Mouse (Mus musculus): ENCODE data around the gene Fam107b. TPM values are rescaled to one million over a fixed set of nuclear protein-coding genes. Genes with fewer than 3 reads are reported as not detected.

Gene Fam107b
- polyA plus RNA-seq, 1 experiment from 2014 or later, result 17.8 TPM

DNA sequence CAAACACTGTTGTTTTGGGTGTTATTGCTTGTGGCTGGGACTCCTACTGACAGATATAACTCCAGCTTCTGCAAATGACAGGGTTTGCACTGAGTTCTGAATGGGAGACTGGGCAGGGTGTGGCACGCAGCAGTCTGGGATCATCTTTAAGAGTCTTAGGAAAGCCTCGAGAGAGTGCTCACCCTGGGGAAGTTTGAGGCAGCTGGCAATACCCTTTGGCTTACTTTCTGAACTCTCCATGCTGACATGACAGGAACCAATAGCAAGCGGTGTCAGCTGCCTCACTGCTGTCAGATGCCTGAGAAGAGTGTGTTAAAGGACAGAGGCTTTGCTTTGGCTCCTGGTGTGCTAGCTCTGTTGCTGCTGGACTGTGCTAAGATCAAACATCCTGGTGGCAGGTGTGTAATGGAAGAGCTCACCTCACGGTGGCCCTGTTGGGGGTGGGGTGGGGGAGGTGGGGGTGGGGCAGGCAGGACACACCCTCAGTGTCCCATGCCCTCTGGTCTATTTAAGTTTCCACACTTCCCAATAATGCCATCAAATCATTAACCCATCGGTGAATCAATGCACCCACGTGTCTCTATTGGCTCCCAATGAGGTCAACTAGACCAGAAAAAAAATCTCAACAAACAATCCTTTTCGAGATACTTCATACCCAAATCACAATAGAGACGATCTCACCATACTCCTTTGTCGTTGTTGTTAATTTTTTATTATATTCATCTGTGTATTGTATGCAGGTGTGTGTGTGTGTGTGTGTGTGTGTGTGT, 70.9 kb downstream of the Fam107b start:
- H3K27me3 ChIP-seq, result no peaks in the 10 kb centered on the region
- no peak overlapping the region for H3K4me3 ChIP-seq
- H3K9ac ChIP-seq, result no peak overlapping the region
- H3K4me1 ChIP-seq (replicated peaks), result no peaks in the 10 kb centered on the region
- no peak overlapping the region for H3K4me2 ChIP-seq
- H3K36me3 ChIP-seq, result no peaks in the 10 kb centered on the region
- no peak for ATAC-seq (replicated peaks; ENCODE audit: insufficient number of reproducible peaks, insufficient read depth, low FRiP score, low read depth)
- no peak overlapping the region for H3K27ac ChIP-seq
- H3K9me3 ChIP-seq (replicated peaks), result no peaks in the 10 kb centered on the region
- 76% methylated on average over 9 of the region's 9 CpGs for WGBS

DNA sequence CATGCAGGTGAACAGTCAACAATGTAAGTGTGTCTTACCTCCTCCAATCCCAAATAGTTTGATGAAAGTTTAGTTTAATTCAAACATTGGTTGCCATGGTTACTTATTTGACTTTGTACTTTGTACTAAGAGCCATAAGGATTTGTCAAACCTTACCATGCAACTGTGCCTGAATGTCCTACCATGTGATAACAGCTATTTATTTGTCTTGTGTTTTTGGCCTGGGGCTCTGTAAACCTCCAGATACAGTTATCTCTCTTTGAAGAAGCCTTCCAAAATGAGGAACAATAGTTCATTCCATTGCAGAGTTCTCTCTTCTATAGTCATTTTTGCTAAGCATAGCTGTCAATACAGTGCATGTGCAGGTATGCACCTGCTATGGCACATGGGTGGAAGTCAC, 72.7 kb downstream of the Fam107b start:
- H3K36me3 ChIP-seq, result no peaks in the 10 kb centered on the region
- no peaks in the 10 kb centered on the region for H3K9me3 ChIP-seq (replicated peaks)
- H3K4me2 ChIP-seq, result no peak overlapping the region
- H3K4me1 ChIP-seq (replicated peaks), result no peaks in the 10 kb centered on the region
- H3K4me3 ChIP-seq, result no peak overlapping the region
- no peak overlapping the region for H3K9ac ChIP-seq
- ATAC-seq (replicated peaks; ENCODE audit: insufficient number of reproducible peaks, insufficient read depth, low FRiP score, low read depth), result no peak
- H3K27ac ChIP-seq, result no peak overlapping the region
- H3K27me3 ChIP-seq, result no peaks in the 10 kb centered on the region

GRCm38 (mm10) chr2:3645741-3646140, 75.5 kb downstream of the Fam107b start:
- no peak for ATAC-seq (replicated peaks; ENCODE audit: insufficient number of reproducible peaks, insufficient read depth, low FRiP score, low read depth)
- WGBS, result 92% methylated on average over 4 of the region's 4 CpGs

GRCm38 (mm10) chr2:3649171-3649570, 78.9 kb downstream of the Fam107b start:
- H3K4me2 ChIP-seq, result no peak overlapping the region
- no peak overlapping the region for H3K27ac ChIP-seq
- no peak overlapping the region for H3K9ac ChIP-seq
- WGBS, result 63% methylated on average over 5 of the region's 5 CpGs
- H3K27me3 ChIP-seq, result no peaks in the 10 kb centered on the region
- ATAC-seq (replicated peaks; ENCODE audit: insufficient number of reproducible peaks, insufficient read depth, low FRiP score, low read depth), result no peak
- no peaks in the 10 kb centered on the region for H3K36me3 ChIP-seq
- no peaks in the 10 kb centered on the region for H3K9me3 ChIP-seq (replicated peaks)
- no peak overlapping the region for H3K4me3 ChIP-seq
- H3K4me1 ChIP-seq (replicated peaks), result no peaks in the 10 kb centered on the region

More at GRCm38 (mm10) chr2:3645741-3646140, 75.5 kb downstream of the Fam107b start:
- Histone ChIP-seq H3K4me3 (no peak overlapping the region), H3K36me3 (no peaks in the 10 kb centered on the region), H3K9me3 (replicated peaks) (no peaks in the 10 kb centered on the region), H3K9ac (no peak overlapping the region), H3K27me3 (no peaks in the 10 kb centered on the region), H3K4me1 (replicated peaks) (no peaks in the 10 kb centered on the region), H3K4me2 (no peak overlapping the region), H3K27ac (no peak overlapping the region)

- no peaks in the 10 kb centered on the region for H3K9me3 ChIP-seq (replicated peaks)
- no peak for ATAC-seq (replicated peaks; ENCODE audit: insufficient number of reproducible peaks, insufficient read depth, low FRiP score, low read depth)
- no peaks in the 10 kb centered on the region for H3K27me3 ChIP-seq
- no peaks in the 10 kb centered on the region for H3K36me3 ChIP-seq
- no peak overlapping the region for H3K4me3 ChIP-seq
- no peak overlapping the region for H3K27ac ChIP-seq
- H3K4me1 ChIP-seq (replicated peaks), result peaks cover 14% of the 10 kb centered on the region
- no peak overlapping the region for H3K9ac ChIP-seq
- no peak overlapping the region for H3K4me2 ChIP-seq
These were observed 84.3 kb downstream of the Fam107b start for GRCm38 (mm10) chr2:3654606-3655005.

DNA sequence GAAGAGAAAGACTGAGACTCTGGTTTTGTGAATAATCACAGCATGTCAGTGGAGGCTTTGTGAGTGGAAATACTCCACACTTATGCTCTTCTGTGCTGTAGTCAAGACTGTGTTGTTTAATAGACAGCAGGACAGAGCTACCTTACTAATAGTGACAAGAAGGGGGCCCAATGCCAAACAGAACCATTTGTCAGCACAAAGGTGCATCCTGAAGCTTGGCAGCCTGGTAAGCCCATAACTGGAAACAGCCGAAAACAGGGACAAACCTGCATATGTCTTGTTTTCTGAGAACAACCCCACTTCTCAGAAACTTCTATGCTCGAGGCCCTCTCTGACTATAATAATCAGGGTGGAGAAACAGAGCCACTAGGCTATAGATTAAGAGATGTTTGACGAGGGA, 85.8 kb downstream of the Fam107b start:
- 82% methylated on average over 3 of the region's 3 CpGs for WGBS
- no peak for ATAC-seq (replicated peaks; ENCODE audit: insufficient number of reproducible peaks, insufficient read depth, low FRiP score, low read depth)
- Histone ChIP-seq H3K9ac (no peak overlapping the region), H3K4me3 (no peak overlapping the region), H3K9me3 (replicated peaks) (no peaks in the 10 kb centered on the region), H3K27ac (no peak overlapping the region), H3K27me3 (no peaks in the 10 kb centered on the region), H3K36me3 (no peaks in the 10 kb centered on the region), H3K4me2 (no peak overlapping the region), H3K4me1 (replicated peaks) (peaks cover 14% of the 10 kb centered on the region)

DNA sequence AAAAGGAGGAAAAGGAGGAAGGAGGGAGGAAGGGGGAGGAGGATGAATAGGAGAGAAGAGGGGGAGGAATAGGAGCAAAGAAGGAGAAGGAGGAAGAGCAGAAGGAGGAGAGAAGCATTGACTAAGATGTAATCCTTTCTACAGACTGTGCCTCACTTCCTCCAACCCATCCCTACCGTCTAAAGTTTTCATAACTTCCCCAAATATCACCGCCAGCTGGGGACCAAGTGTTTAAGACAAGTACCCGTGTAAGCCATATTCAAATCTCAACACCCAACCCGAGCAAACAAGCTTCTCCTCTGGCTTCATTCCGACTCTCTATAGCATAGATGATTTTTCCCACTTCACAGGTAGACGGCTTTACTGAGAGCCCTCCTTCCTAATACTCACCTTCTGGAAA, 86.5 kb downstream of the Fam107b start:
- no peak for ATAC-seq (replicated peaks; ENCODE audit: insufficient number of reproducible peaks, insufficient read depth, low FRiP score, low read depth)
- H3K27me3 ChIP-seq, result no peaks in the 10 kb centered on the region
- H3K4me3 ChIP-seq, result no peak overlapping the region
- H3K4me2 ChIP-seq, result no peak overlapping the region
- no peaks in the 10 kb centered on the region for H3K9me3 ChIP-seq (replicated peaks)
- no peaks in the 10 kb centered on the region for H3K36me3 ChIP-seq
- 73% methylated on average over 6 of the region's 6 CpGs for WGBS
- H3K4me1 ChIP-seq (replicated peaks), result peaks cover 14% of the 10 kb centered on the region
- H3K9ac ChIP-seq, result no peak overlapping the region
- H3K27ac ChIP-seq, result no peak overlapping the region

GRCm38 (mm10) chr2:3657376-3657775, 87.1 kb downstream of the Fam107b start:
- Histone ChIP-seq H3K4me1 (replicated peaks) (peaks cover 14% of the 10 kb centered on the region), H3K27ac (0 out of 2 replicates have a peak overlapping the region, but pooled peaks have one; percentile 39), H3K4me2 (no peak overlapping the region), H3K4me3 (no peak overlapping the region), H3K9ac (no peak overlapping the region), H3K27me3 (no peaks in the 10 kb centered on the region), H3K36me3 (no peaks in the 10 kb centered on the region), H3K9me3 (replicated peaks) (no peaks in the 10 kb centered on the region)
- no peak for ATAC-seq (replicated peaks; ENCODE audit: insufficient number of reproducible peaks, insufficient read depth, low FRiP score, low read depth)
- WGBS, result 75% methylated on average over 5 of the region's 5 CpGs

DNA sequence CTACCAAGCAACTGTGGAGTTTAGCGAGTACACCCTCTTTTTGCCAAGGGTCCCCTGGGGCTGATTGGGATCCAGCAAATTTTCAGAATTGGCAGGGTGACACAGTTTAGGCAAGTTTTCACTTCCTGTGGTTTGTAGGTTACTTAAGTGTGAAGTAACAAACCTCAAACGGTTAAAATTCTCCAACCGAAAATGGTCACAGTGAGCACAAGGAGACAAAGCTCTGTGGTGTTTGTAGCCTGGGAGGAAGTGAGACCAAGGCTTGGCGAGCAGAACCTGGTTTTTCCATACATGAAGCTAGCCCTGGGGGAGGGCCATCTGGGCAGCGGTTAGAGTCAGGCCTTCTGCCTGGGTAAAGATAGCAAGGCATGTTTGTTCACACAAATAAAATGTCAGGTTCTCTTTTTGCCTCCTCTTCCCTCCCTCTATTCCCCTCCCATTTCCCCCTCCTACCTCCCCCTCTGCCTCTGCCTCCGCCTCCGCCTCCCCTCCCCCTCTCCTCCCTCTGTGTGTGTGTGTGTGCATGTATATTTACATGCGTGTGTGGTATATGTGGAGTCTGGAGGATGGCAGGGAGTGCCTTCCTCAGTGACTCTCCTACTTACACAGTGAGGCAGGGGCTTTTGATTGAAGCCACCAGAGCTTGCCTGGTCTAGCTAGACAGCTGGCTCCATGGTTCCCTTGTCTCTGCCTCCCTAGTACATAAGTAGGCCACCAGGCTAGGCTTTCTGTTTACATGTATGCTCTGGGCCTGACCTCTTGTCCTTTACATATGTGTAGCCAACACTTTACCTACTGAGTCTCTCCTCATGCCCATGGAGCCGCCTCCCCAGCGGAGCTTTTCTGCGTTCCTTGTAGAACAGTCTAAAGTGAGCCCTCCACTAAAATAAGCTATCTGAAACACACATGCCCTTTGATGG, 87.8 kb downstream of the Fam107b start:
- no peak overlapping the region for H3K9ac ChIP-seq
- H3K4me1 ChIP-seq (replicated peaks), result peaks cover 14% of the 10 kb centered on the region
- 61% methylated on average over 11 of the region's 11 CpGs for WGBS
- H3K4me2 ChIP-seq, result no peak overlapping the region
- H3K27me3 ChIP-seq, result no peaks in the 10 kb centered on the region
- no peaks in the 10 kb centered on the region for H3K36me3 ChIP-seq
- H3K4me3 ChIP-seq, result no peak overlapping the region
- 0 out of 2 replicates have a peak, but pooled peaks have one; percentile 4 for ATAC-seq (replicated peaks; ENCODE audit: insufficient number of reproducible peaks, insufficient read depth, low FRiP score, low read depth)
- H3K9me3 ChIP-seq (replicated peaks), result no peaks in the 10 kb centered on the region
- peak overlapping the region; percentile 39; the same call in 1 of the 2 replicates for H3K27ac ChIP-seq

DNA sequence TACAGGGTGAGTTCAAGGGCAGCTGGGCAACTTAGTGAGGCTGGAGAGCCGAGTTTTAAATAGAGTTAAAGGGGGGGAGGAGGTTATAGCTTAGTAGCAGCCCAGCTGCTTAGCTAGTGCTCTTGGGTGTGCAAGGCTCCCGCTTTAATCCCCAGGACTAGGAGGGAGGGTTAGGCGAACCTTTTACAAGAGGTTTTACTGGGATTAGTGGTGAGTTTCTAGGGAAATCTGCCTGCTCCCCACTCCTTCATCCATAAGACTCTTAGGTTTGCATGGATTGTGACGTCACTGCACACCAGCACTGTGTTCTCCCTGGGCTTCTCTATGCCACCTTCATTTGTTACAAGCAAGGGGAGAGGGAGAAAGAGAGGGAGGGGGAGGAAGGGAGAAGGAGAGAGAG, 88.6 kb downstream of the Fam107b start:
- H3K9ac ChIP-seq, result no peak overlapping the region
- ATAC-seq (replicated peaks; ENCODE audit: insufficient number of reproducible peaks, insufficient read depth, low FRiP score, low read depth), result no peak
- H3K4me1 ChIP-seq (replicated peaks), result peaks cover 14% of the 10 kb centered on the region
- 28% methylated on average over 4 of the region's 4 CpGs for WGBS
- H3K9me3 ChIP-seq (replicated peaks), result no peaks in the 10 kb centered on the region
- no peak overlapping the region for H3K4me3 ChIP-seq
- no peak overlapping the region for H3K4me2 ChIP-seq
- H3K27me3 ChIP-seq, result no peaks in the 10 kb centered on the region
- H3K27ac ChIP-seq, result peak overlapping the region; percentile 39; the same call in 1 of the 2 replicates
- no peaks in the 10 kb centered on the region for H3K36me3 ChIP-seq

GRCm38 (mm10) chr2:3659300-3659910, 89.1 kb downstream of the Fam107b start:
- Histone ChIP-seq H3K9ac (no peak overlapping the region), H3K27me3 (no peaks in the 10 kb centered on the region), H3K27ac (no peak overlapping the region), H3K4me2 (no peak overlapping the region), H3K4me1 (replicated peaks) (peaks cover 14% of the 10 kb centered on the region), H3K36me3 (no peaks in the 10 kb centered on the region), H3K9me3 (replicated peaks) (no peaks in the 10 kb centered on the region), H3K4me3 (no peak overlapping the region)
- ATAC-seq (replicated peaks; ENCODE audit: insufficient number of reproducible peaks, insufficient read depth, low FRiP score, low read depth), result no peak
- WGBS, result 49% methylated on average over 5 of the region's 5 CpGs
